Mouse (Mus musculus) cortical plate, adult 2 months (tissue): ENCODE measurements around the gene 9930111J21Rik2.

Experiments used
- CTCF ChIP-seq: fragments of 200-500 bp; IDR thresholded peaks from 2 replicates; pipeline ENCODE4 v1.5.1; 2011; ENCODE audit warnings: mild to moderate bottlenecking, control low read depth, low read length; ENCODE audit not compliant: insufficient read depth; ENCODE audit errors: extremely low read depth
- POLR2A ChIP-seq: fragments of 200-500 bp; IDR thresholded peaks from 2 replicates; pipeline ENCODE4 v1.6.1; 2011; ENCODE audit warnings: mild to moderate bottlenecking, low read length, control low read depth; ENCODE audit not compliant: insufficient read depth; ENCODE audit errors: extremely low read depth

DNA sequence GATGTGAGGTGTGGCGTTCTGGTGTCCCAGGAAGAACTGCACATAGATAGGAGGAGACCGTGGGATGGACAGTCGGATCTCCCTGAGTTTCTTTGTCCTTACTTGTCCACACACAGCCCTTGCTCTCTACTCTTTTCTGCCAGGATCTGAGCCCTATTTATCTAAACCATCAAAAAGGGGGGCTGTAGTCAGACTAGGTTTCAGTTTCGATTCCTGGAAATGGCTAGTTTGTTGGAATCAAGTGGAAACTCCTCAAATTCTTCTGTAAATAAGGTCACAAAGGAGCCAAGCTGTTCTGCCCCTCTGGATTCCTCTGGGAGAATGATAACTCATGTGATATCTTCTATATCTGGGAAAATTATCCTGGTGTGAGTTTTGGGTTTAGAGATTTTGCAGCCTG lies 30.3 kb upstream of the 9930111J21Rik2 start:
- TF ChIP-seq CTCF = no peak
- no peak for TF ChIP-seq POLR2A
